Mouse (Mus musculus) limb, embryonic 15.5 days (tissue): ENCODE data around the gene Trit1. TPM values are rescaled to one million over a fixed set of nuclear protein-coding genes. Genes with fewer than 3 reads are reported as not detected.

Source experiments
- ATAC-seq: fragments of 200-750 bp; cut with Nextera tagmentation; 2 replicates; pipeline ENCODE4 v1.8.0; 2017; ENCODE audit warnings: low read depth, moderate TSS enrichment; ENCODE audit not compliant: insufficient number of reproducible peaks, low FRiP score, low TSS enrichment
- H3K27ac ChIP-seq: fragments of 300-500 bp; sonication (generic); 2 replicates; pipeline ENCODE4 v1.5.1; 2015; ENCODE audit warnings: moderate library complexity, mild to moderate bottlenecking, inconsistent platforms
- H3K27me3 ChIP-seq: fragments of 300-500 bp; sonication (generic); 2 replicates; pipeline ENCODE4 v1.6.1; 2015; ENCODE audit warnings: inconsistent platforms
- H3K36me3 ChIP-seq: fragments of 300-500 bp; sonication (generic); 2 replicates; pipeline ENCODE4 v1.6.1; 2015; ENCODE audit warnings: inconsistent platforms
- H3K4me1 ChIP-seq: fragments of 300-500 bp; sonication (generic); 2 replicates; pipeline ENCODE4 v1.6.1; 2015; ENCODE audit warnings: inconsistent platforms
- H3K4me2 ChIP-seq: fragments of 300-500 bp; sonication (generic); 2 replicates; pipeline ENCODE4 v1.6.1; 2015; ENCODE audit warnings: mild to moderate bottlenecking, inconsistent platforms
- H3K4me3 ChIP-seq: fragments of 300-500 bp; sonication (generic); 2 replicates; pipeline ENCODE4 v1.5.1; 2015; ENCODE audit warnings: mild to moderate bottlenecking, inconsistent platforms
- H3K9ac ChIP-seq: fragments of 300-500 bp; sonication (generic); 2 replicates; pipeline ENCODE4 v1.6.1; 2015; ENCODE audit warnings: inconsistent platforms
- H3K9me3 ChIP-seq: fragments of 300-500 bp; sonication (generic); 2 replicates; pipeline ENCODE4 v1.6.1; 2016; ENCODE audit warnings: inconsistent platforms
- WGBS: fragments of 180-500 bp; shearing (Covaris S2); methylation state at CpG from one replicate; pipeline ENCODE4 v1.1.7; 2015; 5-methylcytosine and 5-hydroxymethylcytosine counted together
- polyA plus RNA-seq: library from polyadenylated mRNA; unstranded; fragments of >200 nt; fragmentation: Nextera tagmentation; extraction: Ambion mirVana; gene quantifications from 2 replicates; pipeline ENCODE4 v1.2.1, GENCODE M21; 2015

Trit1 gene
- polyA plus RNA-seq, 1 experiment from 2014 or later, result 20.9 TPM

- Histone ChIP-seq H3K4me3 (no peak overlapping the region), H3K36me3 (no peaks in the 10 kb centered on the region), H3K27ac (no peak overlapping the region), H3K27me3 (no peaks in the 10 kb centered on the region), H3K4me1 (0 out of 2 replicates have a peak, but pooled peaks cover 5% of the 10 kb centered on the region), H3K9me3 (no peaks in the 10 kb centered on the region), H3K9ac (no peak overlapping the region), H3K4me2 (no peak overlapping the region)
- ATAC-seq, result no peak
- 59% methylated on average over 5 of the region's 5 CpGs for WGBS
Measured at GRCm38 (mm10) chr4:123092621-123093020, 76.2 kb downstream of the Trit1 start.

GRCm38 (mm10) chr4:123093064-123093776 is 76.8 kb downstream of the Trit1 start:
- no peaks in the 10 kb centered on the region for H3K9me3 ChIP-seq
- H3K4me2 ChIP-seq, result peak overlapping the region; percentile 14; the same call in 1 of the 2 replicates
- H3K27ac ChIP-seq, result peak overlapping the region; percentile 59; the same call in 1 of the 2 replicates
- H3K4me1 ChIP-seq, result 0 out of 2 replicates have a peak, but pooled peaks cover 5% of the 10 kb centered on the region
- no peaks in the 10 kb centered on the region for H3K36me3 ChIP-seq
- ATAC-seq, result no peak
- 0 out of 2 replicates have a peak overlapping the region, but pooled peaks have one; percentile 1 for H3K4me3 ChIP-seq
- no peak overlapping the region for H3K9ac ChIP-seq
- WGBS, result 35% methylated on average over 17 of the region's 17 CpGs
- no peaks in the 10 kb centered on the region for H3K27me3 ChIP-seq

- Histone ChIP-seq H3K9me3 (no peaks in the 10 kb centered on the region), H3K27ac (no peak overlapping the region), H3K4me3 (no peak overlapping the region), H3K4me1 (0 out of 2 replicates have a peak, but pooled peaks cover 5% of the 10 kb centered on the region), H3K4me2 (no peak overlapping the region), H3K36me3 (no peaks in the 10 kb centered on the region), H3K9ac (no peak overlapping the region), H3K27me3 (no peaks in the 10 kb centered on the region)
- 27% methylated on average over 9 of the region's 9 CpGs for WGBS
- ATAC-seq, result no peak
Measured at GRCm38 (mm10) chr4:123093869-123094268, 77.5 kb downstream of the Trit1 start.

Other genes with a start within 250 kb of the Trit1 start
- gene Ppt1, start 180.4 kb upstream of the Trit1 start, polyA plus RNA-seq, result 79.4 and 83.0 TPM in 2 replicates
- gene Cap1, start 130.5 kb upstream of the Trit1 start, polyA plus RNA-seq, result 64.5 and 78.3 TPM in 2 replicates
- 16.0 and 18.3 TPM in 2 replicates for gene Mfsd2a, start 55.4 kb upstream of the Trit1 start, polyA plus RNA-seq
- gene Mycl, start 20.9 kb upstream of the Trit1 start, polyA plus RNA-seq, result 25.2 and 29.5 TPM in 2 replicates
- 1.2 and 1.3 TPM in 2 replicates for gene Bmp8b, start 88.6 kb downstream of the Trit1 start, polyA plus RNA-seq
- gene Oxct2b, start 99.7 kb downstream of the Trit1 start, polyA plus RNA-seq, result 0.12 and 0.15 TPM in 2 replicates
- gene Ppie, start 123.4 kb downstream of the Trit1 start, polyA plus RNA-seq, result 93.2 and 94.9 TPM in 2 replicates
- 0.46 and 0.50 TPM in 2 replicates for gene Hpcal4, start 166.6 kb downstream of the Trit1 start, polyA plus RNA-seq
- gene Nt5c1a, start 184.9 kb downstream of the Trit1 start, polyA plus RNA-seq, result 0.14 TPM in 1 of 2 replicates, not detected in the other
- 11.0 and 15.6 TPM in 2 replicates for gene Heyl, start 217.0 kb downstream of the Trit1 start, polyA plus RNA-seq
- 40.1 and 42.6 TPM in 2 replicates for gene Pabpc4, start 245.8 kb downstream of the Trit1 start, polyA plus RNA-seq